ENCODE assay signal across 11 mouse cellular contexts in the genomic region with DNA sequence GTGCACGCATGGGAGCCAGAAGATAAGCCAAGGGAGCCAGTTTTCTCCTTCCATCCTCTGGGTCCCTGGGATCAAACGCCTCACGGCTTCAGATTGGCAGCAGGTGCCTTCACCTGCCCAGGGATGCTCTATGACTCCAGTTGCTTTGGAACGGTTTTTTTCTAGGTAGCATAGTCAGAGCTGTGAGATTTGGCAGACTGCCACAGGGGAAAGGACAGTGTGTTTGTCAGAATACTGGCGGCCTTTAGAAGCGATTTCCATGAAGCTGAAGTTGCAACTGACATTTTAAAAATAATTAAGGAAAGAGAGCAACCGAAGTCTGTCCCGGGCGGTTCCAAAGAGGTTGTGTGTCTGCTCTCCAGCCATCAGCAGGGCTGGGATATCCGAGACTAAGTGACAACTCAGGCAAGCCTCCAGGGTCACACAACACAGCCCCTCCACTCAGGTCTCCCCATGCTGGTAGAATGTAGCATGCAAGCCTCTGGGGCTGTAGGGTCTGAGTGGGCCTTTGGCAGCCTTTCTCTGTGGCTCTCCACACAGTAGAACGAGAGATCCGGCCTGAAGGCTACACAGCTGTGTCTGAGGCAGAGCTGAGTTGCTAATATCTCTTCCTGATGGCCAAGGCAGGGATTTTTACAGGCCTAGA. TPM values are rescaled to one million over a fixed set of nuclear protein-coding genes. Genes with fewer than 3 reads are reported as not detected.
A peak's percentile ranks its signal among the peaks of the same experiment; 100 is the strongest.
DNase-seq lines count a peak whose midpoint lies in the region; ATAC-seq lines count a peak whose summit lies in the region.
"Had no signal": no experiment of that assay in that cellular context is flagged by ENCODE, and none has a peak within 500 bp of the region (broad histone marks: within the 10 kb centered on the region; RNA-seq: fewer than 3 reads in every experiment).

No protein-coding gene starts in this region.

- H3K27me3 ChIP-seq in neural tube, embryonic 13.5 days = no peaks in the 10 kb centered on the region
- 0 out of 2 replicates have a peak, but pooled peaks cover 12% of the 10 kb centered on the region for H3K27me3 ChIP-seq in heart, embryonic 10.5 days (ENCODE audit: insufficient read depth, poor library complexity, severe bottlenecking)
- peaks cover 7% of the 10 kb centered on the region; the same call in 1 of the 2 replicates for H3K27me3 ChIP-seq in limb, embryonic 12.5 days
- H3K27me3 ChIP-seq in forebrain, embryonic 11.5 days (ENCODE audit: control insufficient read depth, insufficient read depth, low read length) = no peaks in the 10 kb centered on the region
- H3K27me3 ChIP-seq: forebrain, embryonic 12.5 days; stomach, embryonic 15.5 days had no signal

- H3K27ac ChIP-seq in neural tube, embryonic 13.5 days (replicated peaks) = no peak overlapping the region
- peak overlapping the region; percentile 63; the same call in 1 of the 2 replicates for H3K27ac ChIP-seq in heart, embryonic 10.5 days
- H3K27ac ChIP-seq in limb, embryonic 12.5 days = peak overlapping the region; percentile 37; the same call in 1 of the 2 replicates
- H3K27ac ChIP-seq in forebrain, embryonic 11.5 days (ENCODE audit: low read depth, low read length) = no peak overlapping the region
- H3K27ac ChIP-seq: forebrain, embryonic 12.5 days; liver, embryonic 14.5 days; stomach, embryonic 15.5 days had no signal

- WGBS in neural tube, embryonic 13.5 days = 79% methylated on average over 12 of the region's 12 CpGs
- WGBS in heart, embryonic 10.5 days = 55% methylated on average over 12 of the region's 12 CpGs
- WGBS in limb, embryonic 12.5 days = 73% methylated on average over 12 of the region's 12 CpGs
- 87% methylated on average over 12 of the region's 12 CpGs for WGBS in forebrain, embryonic 11.5 days

- H3K9ac ChIP-seq in neural tube, embryonic 13.5 days = 0 out of 2 replicates have a peak overlapping the region, but pooled peaks have one; percentile 19
- no peak overlapping the region for H3K9ac ChIP-seq in limb, embryonic 12.5 days (replicated peaks)
- H3K9ac ChIP-seq in forebrain, embryonic 11.5 days (ENCODE audit: low read length) = no peak overlapping the region
- H3K9ac ChIP-seq: forebrain, embryonic 12.5 days; liver, embryonic 14.5 days; stomach, embryonic 15.5 days had no signal

- H3K36me3 ChIP-seq in neural tube, embryonic 13.5 days = no peaks in the 10 kb centered on the region
- H3K36me3 ChIP-seq in heart, embryonic 10.5 days = no peaks in the 10 kb centered on the region
- no peaks in the 10 kb centered on the region for H3K36me3 ChIP-seq in limb, embryonic 12.5 days
- no peaks in the 10 kb centered on the region for H3K36me3 ChIP-seq in forebrain, embryonic 11.5 days (ENCODE audit: control insufficient read depth, insufficient read depth, low read length)
- H3K36me3 ChIP-seq: forebrain, embryonic 12.5 days; stomach, embryonic 15.5 days had no signal

- no peaks in the 10 kb centered on the region for H3K9me3 ChIP-seq in neural tube, embryonic 13.5 days
- no peaks in the 10 kb centered on the region for H3K9me3 ChIP-seq in heart, embryonic 10.5 days
- H3K9me3 ChIP-seq in limb, embryonic 12.5 days = no peaks in the 10 kb centered on the region
- H3K9me3 ChIP-seq in forebrain, embryonic 11.5 days (ENCODE audit: control insufficient read depth, low read length) = no peaks in the 10 kb centered on the region
- H3K9me3 ChIP-seq: forebrain, embryonic 12.5 days; stomach, embryonic 15.5 days had no signal

- H3K4me3 ChIP-seq in neural tube, embryonic 13.5 days = no peak overlapping the region
- no peak overlapping the region for H3K4me3 ChIP-seq in heart, embryonic 10.5 days
- H3K4me3 ChIP-seq in limb, embryonic 12.5 days (replicated peaks) = no peak overlapping the region
- H3K4me3 ChIP-seq in forebrain, embryonic 11.5 days (ENCODE audit: low read depth, low read length) = no peak overlapping the region
- H3K4me3 ChIP-seq: forebrain, embryonic 12.5 days; stomach, embryonic 15.5 days had no signal

- ATAC-seq in neural tube, embryonic 13.5 days (ENCODE audit: low read depth) = no peak
- ATAC-seq in limb, embryonic 12.5 days (ENCODE audit: insufficient number of reproducible peaks, insufficient read depth, low FRiP score, low TSS enrichment, low read depth) = no peak
- no peak for ATAC-seq in forebrain, embryonic 11.5 days (replicated peaks; ENCODE audit: low FRiP score)

- H3K4me1 ChIP-seq in neural tube, embryonic 13.5 days (replicated peaks) = peaks cover 21% of the 10 kb centered on the region
- peaks cover 69% of the 10 kb centered on the region for H3K4me1 ChIP-seq in heart, embryonic 10.5 days
- H3K4me1 ChIP-seq in limb, embryonic 12.5 days (replicated peaks) = peaks cover 26% of the 10 kb centered on the region
- H3K4me1 ChIP-seq in forebrain, embryonic 11.5 days (replicated peaks; ENCODE audit: control insufficient read depth, insufficient read depth, low read length) = no peaks in the 10 kb centered on the region
- H3K4me1 ChIP-seq: stomach, embryonic 15.5 days had no signal

- peak; percentile 33 for DNase-seq in gastrocnemius, postnatal 25 days
- no peak for DNase-seq in gastrocnemius, postnatal 14 days
- no peak for DNase-seq in neural tube, embryonic 10.5 days (ENCODE audit: extremely low spot score, low spot score)
- no peak for DNase-seq in heart, embryonic 10.5 days (ENCODE audit: low spot score)
- DNase-seq in urinary bladder, adult 18-20 months (ENCODE audit: low spot score in 2 of 2) = no peak
- DNase-seq in forebrain, embryonic 11.5 days (ENCODE audit: low spot score) = no peak

- no peak overlapping the region for H3K4me2 ChIP-seq in neural tube, embryonic 13.5 days
- no peak overlapping the region for H3K4me2 ChIP-seq in limb, embryonic 12.5 days
- no peak overlapping the region for H3K4me2 ChIP-seq in forebrain, embryonic 11.5 days (ENCODE audit: low read depth, low read length, severe bottlenecking)
- H3K4me2 ChIP-seq: forebrain, embryonic 12.5 days; stomach, embryonic 15.5 days had no signal

- intact Hi-C loops in gastrocnemius, postnatal 14 days (cut with DNase I; ENCODE audit: low total_unique reads) = no loop called here

RNA-seq across cellular contexts. Expression of a gene that starts 28.4 kb away (rescaled TPM):
- total RNA-seq in gastrocnemius, postnatal 25 days (2021) = 100 to 1,000 TPM in 1 of 2 experiments, 10 to 100 TPM in 1; 91.3 to 110 TPM
- 100 to 1,000 TPM in 1 of 2 experiments, 10 to 100 TPM in 1; 91.8 to 114 TPM for total RNA-seq in gastrocnemius, postnatal 14 days (2021)
- 5.5 and 5.8 TPM in 2 replicates for polyA plus RNA-seq in neural tube, embryonic 13.5 days (2015; fragmentation: Nextera tagmentation; extraction: Ambion mirVana)
- polyA plus RNA-seq in heart, embryonic 10.5 days (2016; fragmentation: Nextera tagmentation; extraction: Ambion mirVana) = 5.8 and 6.0 TPM in 2 replicates
- polyA plus RNA-seq in limb, embryonic 12.5 days (2016; fragmentation: Nextera tagmentation; extraction: Ambion mirVana) = 2.1 and 2.4 TPM in 2 replicates
- 6.9 TPM in 2 replicates for polyA plus RNA-seq in forebrain, embryonic 11.5 days (2014; fragmentation: Nextera tagmentation; extraction: Ambion mirVana)

Comparison
In these comparisons a context has a peak if more than half of its experiments do, and no peak if none do; other contexts are left out.
1. H3K27ac ChIP-seq: peak in heart, embryonic 10.5 days (single experiment) and limb, embryonic 12.5 days (single experiment); none in neural tube, embryonic 13.5 days (single experiment) and forebrain, embryonic 11.5 days (single experiment).